Mouse (Mus musculus) left cerebral cortex, postnatal 25 days (tissue): ENCODE measurements around the gene Ano3. TPM values are rescaled to one million over a fixed set of nuclear protein-coding genes. Genes with fewer than 3 reads are reported as not detected.
"Not testable (repeated sequence)": the region's sequence is repeated elsewhere in the genome, so short reads cannot be mapped to it uniquely, and the experiment has no call there.

Source experiments
- DNase-seq, 2 experiments: peaks; one replicate each; pipeline ENCODE4 v3.0.0; 2022; ENCODE audit warnings: low spot score in 2 of 2, mixed read lengths in 1 of 2
- intact Hi-C: fragments of 180-260 bp; cut with DNase I; formaldehyde crosslinking; loops from one replicate; pipeline ENCODE4 v1.15.1; 2025
- total RNA-seq, 2 experiments: library from RNA; stranded (reverse); gene quantifications; 2 replicates each; pipeline ENCODE4 v1.2.3; 2021

The Ano3 gene
- 10 to 100 TPM; 61.3 to 78.5 TPM for total RNA-seq

DNA sequence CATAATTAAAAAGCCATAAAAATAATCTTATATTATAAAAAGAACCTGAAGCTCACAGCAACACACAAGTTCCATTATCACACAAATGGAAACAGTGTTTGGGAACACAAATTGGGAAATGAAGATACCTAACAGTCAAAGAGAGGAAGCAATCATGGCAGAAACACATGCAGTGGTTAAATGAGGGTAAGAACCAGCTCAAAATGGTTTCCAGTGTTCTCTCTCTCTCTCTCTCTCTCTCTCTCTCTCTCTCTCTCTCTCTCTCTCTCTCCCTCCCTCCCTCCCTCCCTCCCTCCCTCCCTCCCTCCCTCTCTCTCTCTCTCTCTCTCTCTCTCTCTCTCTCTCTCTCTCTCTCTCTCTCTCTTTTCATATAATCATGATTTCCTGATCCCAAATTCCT is at the start of gene Ano3:
Gene Ano3, minus strand, starts transcription at position 101 of the 400 bp plus-strand sequence.
- intact Hi-C loops: loop anchor here (5.0 kb wide), 1 partner anchor 54 kb away; no protein-coding TSS in a partner anchor
- DNase-seq: not testable (repeated sequence)

DNA sequence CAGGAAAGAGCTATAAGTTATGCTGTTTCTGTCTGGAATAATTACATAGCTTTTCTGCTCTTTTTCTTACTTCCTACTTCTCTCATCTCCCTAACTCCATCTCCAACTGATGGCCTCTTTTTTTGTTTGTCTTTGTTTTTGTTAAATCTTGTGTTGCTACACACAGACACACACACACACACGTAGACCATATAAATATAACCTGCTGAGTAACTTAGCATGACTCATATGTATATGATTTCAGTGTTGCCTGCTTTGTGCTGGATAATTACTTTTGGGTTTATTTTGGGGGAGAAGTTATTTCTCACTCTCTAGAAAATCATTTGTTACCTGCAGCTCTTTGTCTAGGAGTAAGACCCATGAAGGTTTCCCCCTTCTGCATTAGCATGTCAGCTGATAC is 39.3 kb upstream of the Ano3 start:
- no peak for DNase-seq
- intact Hi-C loops: loop anchor here (2.0 to 10.0 kb wide), 2 partner anchors 67 to 1225 kb away; no protein-coding TSS in a partner anchor

DNA sequence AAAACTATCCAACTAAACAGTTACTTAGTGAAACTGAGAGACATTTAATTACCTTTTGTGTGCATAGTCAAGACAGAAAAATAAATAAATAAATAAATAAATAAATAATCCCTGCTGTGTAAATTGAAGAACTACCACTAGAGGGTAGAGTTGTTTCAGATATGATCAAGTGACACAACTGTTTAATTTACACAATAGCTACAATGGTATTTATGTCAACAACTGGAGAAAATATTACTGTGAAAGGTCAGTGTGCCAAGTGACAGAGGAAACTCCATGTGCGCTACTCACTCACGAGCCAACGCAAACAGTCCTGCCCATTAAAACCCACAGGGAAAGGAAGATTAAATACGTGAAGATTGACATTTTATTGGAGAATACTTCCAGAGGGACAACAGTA is 38.8 kb upstream of the Ano3 start:
- intact Hi-C loops: loop anchor here (10.0 kb wide), 1 partner anchor 425 kb away; no protein-coding TSS in a partner anchor
- DNase-seq: no peak

DNA sequence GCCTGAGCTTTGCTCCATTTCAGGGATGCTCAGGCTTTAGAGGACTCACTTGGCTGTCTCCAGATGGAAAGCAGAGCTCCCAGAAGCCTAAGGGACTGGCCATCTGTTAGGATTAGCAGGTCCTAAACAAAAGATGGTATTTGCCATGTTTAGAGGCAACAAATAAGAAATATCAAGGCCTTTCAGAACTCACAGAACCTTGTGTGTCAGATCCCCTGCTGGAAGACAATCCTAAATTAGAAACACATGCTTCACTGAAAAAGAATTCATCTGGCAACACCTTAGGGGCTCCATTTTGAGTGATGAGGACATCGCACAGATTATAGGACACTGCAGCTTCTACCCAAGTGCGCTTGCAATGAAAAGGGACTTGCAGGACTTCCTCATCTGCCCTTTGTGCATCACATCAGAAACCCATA is 35.1 kb upstream of the Ano3 start:
- intact Hi-C loops: loop anchor here (10.0 kb wide), 1 partner anchor 421 kb away; no protein-coding TSS in a partner anchor
- DNase-seq: peak in 1 of 2 experiments; percentile 16

DNA sequence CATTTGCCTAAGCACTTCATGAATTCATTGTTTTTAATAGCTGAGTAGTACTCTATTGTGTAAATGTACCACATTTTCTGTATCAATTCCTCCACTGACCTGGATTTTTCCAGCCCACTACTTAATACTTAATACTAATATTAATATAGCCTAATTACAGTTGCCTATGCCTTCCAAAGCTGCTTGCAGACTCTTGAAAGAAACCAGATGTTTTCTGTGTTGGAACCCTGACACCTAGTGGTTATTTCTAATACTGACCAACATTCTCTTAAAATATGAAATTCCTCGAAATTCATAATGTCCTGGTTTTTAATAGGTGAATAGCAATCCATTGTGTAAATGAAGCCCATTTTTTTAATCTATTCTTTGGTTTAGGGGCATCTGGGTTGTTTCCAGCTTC is 31.0 kb upstream of the Ano3 start:
- peak in 1 of 2 experiments; percentile 40 for DNase-seq
- intact Hi-C loops: loop anchor here (2.0 to 10.0 kb wide), 3 partner anchors 319 to 749 kb away; no protein-coding TSS in a partner anchor

DNA sequence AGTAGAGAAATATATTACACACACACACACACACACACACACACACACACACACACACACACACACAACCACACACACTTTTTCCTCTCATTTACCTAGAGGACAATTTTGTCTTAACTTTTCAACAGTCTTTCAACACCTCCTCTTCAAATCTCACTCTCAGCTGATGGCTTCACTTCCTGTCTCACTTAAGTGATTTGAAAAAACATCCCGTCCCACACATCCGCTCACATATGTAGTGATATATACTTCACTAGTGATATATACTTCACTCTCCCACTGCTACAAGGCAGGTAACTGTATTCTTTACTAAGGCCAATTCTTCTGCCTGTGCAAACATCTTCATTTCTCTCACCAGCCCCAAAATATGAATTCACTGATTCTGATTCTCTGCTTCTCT is 28.9 kb upstream of the Ano3 start:
- intact Hi-C loops: loop anchor here (5.0 to 10.0 kb wide), 2 partner anchors 415 to 747 kb away; no protein-coding TSS in a partner anchor
- peak in 1 of 2 experiments; percentile 72 for DNase-seq

DNA sequence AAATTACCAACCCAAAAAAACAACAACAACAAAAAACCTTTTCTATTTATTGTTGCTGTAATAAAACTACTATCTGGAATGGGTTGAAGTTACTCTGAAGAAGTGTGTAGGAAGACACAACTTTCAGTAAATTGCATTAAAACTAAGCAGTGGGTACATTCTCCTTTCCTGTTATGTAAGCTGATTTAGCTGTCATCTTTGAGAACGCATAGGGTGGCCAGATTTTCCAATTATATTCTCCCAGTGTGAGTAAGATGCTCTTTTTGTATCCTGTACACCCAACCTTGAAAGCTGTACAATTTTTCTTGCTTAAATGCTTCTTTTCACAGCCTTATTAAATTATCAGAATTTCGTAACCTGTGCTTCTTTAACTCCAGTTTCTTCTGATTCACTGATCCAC is 26.1 kb upstream of the Ano3 start:
- peak in 1 of 2 experiments; percentile 38 for DNase-seq
- intact Hi-C loops: no loop called here

DNA sequence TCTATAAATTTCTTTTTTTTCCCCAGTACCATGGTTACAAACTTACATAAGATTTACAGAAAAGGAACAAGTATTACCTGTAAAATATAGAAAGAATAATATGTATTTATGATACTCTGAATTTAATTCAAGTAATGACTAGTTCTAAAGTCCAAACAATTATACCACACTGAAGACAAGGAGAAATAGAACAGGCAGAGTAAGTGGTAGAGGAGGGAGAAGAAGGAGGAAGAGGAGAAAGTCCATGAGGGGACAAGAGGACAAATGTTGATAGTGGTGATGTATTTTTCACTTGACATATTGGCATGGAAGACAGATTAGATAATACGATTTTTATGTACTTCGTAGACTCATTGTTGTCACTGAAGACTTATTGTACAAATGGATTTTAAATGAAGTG is 19.4 kb upstream of the Ano3 start:
- DNase-seq: no peak
- intact Hi-C loops: no loop called here

DNA sequence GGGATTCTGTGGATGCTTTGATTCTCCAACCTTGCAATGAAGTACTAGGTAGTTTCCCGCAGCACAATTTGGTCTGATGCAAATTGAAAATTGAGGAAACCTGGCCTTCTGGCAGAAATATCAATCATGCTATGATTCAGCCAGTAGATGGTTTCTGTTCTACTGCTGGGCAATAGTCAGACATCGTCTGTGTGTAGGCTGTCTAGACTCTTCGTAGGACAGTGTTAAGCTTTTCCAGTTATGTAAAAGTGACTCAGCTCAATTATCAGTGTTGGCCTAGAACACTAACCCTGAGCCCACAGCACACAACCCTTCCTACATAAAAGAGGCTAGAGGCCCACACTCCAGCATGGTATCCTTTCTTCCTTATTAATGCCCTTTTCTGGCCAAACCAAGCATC is 14.7 kb upstream of the Ano3 start:
- intact Hi-C loops: no loop called here

DNA sequence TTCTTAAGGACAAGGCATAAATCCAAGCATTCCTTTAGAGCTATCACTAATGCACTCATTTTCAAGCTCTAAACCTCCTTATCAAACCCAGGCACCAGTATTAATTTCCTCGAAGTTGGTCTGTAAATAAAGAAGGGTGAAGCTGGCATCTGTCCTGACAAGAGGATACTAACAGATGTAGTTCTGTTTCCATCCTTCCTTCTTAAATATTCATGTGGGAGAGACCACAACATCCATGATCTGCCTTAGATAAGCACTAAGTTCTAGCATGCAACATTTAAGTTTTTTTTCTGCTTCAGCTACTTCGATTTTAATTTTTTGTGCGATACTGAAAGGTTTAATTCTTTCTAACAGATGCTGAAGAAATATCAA is 305 bp downstream of the Ano3 start:
- intact Hi-C loops: loop anchor here (5.0 kb wide), 1 partner anchor 53 kb away; no protein-coding TSS in a partner anchor
- no peak for DNase-seq

More for the DNA sequence above, 14.7 kb upstream of the Ano3 start:
- no peak for DNase-seq

DNA sequence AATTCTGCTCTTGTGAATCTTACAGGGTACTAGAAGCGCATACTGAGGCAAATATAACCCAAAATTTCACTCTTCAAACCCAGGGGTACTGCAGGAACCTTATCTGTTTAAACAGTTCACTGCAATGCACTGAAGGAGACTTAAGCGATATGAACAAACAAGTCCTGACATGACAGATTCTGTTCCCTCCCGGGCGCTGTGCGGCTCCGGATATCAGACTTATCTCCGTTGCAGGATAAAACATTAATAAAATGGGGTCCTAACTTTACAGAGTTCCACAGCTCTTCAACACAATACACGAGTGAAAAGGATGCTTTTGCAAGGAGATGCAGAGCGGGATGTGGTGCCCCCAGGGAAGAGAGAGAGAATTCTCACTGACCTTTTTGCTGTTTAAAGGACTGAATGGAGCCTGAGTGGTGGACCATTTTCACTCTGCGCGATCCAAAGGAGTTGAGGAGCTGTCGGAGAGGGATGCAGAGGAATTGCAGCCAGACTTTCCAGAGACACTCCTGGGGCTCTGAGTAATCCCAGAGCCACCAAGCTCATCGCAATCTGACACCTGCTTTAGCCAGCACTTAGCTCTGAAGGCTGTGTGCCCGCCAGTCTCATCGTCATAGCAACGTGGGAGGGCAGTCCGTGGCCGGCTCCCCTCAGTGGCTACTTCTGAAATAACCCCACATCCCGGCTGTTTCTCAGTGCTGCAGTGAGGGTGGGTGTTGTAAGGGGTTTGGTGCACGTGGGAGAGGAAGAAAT is 868 bp downstream of the Ano3 start:
- intact Hi-C loops: loop anchor here (2.0 to 5.0 kb wide), 3 partner anchors 21 to 158 kb away; no protein-coding TSS in a partner anchor
- DNase-seq: peak; percentile 66 to 90

DNA sequence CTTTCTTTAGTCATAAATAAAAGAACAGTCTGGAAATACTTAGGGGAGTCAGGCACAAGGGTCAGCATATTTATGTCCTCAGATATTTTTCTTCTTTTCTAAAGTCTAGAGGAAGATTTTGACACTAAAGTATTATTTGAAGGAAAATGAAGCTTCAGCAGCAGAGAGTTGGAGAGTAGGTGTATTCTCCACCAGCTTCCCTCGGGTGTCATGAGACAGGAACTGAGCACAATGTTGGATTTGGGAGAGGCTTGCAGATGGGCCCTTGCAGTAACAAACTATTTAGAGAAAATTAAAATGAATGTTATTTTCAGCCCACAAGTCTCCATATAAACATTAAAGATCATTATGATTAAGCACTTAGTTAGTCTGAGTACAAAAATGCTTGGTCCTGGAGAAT is 5.6 kb downstream of the Ano3 start:
- DNase-seq: peak in 1 of 2 experiments; percentile 40
- intact Hi-C loops: loop anchor here (5.0 kb wide), 1 partner anchor 153 kb away; no protein-coding TSS in a partner anchor

DNA sequence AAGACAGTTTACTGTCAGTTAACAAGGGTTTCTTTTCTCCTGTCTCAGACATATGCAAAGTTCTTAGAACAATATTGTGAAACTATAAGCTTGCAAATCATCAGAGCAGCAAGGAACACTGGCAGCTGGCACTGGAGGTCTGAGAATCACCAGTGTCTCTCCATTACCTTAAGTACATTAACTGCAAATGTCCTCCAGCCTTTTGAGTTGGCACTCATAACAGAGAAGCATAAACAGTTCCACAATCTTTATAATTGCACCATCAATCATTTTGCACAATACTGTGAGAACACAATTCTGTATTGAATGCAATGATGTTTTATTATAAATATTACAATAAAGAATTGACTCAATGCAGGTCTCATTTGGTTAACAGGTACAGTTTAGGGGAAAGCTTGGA is 15.0 kb downstream of the Ano3 start:
- intact Hi-C loops: no loop called here
- no peak for DNase-seq

DNA sequence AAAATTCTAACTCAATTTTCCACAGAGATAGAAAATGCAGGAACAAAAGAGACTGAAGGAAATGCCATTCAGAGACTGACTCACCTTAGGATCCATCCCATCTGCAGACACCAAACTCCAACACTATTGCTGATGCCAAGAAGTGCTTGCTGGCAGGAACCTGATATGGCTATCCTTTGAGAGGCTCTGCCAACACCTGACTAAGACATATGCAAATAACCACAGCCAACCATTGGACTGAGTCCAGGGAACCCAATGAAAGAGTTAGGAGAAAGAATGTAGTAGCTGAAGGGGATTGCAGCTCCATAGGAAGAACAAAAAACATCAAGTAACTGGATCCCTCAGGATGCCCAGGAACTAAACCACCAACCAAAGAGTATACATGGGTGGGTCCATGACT is 21.6 kb downstream of the Ano3 start:
- intact Hi-C loops: loop anchor here (2.0 kb wide), 1 partner anchor 20 kb away; no protein-coding TSS in a partner anchor
- peak in 1 of 2 experiments; percentile 71 for DNase-seq

DNA sequence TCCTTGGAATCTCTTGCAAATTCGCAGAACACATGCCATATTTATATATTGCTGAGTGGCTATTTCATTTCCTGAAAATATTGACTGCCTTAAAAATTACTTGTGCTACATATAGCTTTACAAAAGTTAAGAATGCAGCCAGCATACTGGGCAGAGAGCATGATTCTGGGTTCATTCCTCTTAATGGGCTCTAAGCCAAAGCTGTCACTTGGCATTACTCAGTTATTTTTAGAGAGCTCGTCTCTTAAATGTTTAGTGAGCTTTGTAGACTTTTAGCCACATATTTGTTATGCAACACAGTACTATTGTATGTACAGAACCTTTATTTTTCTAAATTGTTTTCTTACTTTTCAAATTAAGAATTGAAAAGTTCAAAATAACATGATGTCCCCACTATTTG is 41.2 kb downstream of the Ano3 start:
- DNase-seq: no peak
- intact Hi-C loops: no loop called here

DNA sequence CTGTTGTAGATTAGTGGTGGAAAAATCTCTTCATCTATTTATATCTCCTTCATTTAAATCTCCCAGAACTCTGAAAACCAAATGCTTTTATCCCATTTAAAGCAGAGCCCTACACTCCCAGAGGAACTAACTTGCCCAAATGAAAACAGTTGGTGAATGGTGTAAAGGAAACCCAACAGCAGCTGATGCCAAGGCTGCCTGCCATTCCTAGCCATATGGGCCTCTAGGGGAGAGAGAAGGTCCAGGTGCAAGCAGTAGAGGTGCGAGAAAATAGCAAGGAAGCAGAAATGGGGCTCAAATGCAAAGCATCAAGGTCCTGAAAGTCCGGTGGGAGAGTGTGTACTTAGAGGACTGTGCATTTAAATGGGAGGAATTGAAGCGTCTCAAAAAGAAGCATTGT is 44.2 kb downstream of the Ano3 start:
- DNase-seq: peak in 1 of 2 experiments; percentile 50
- intact Hi-C loops: no loop called here

DNA sequence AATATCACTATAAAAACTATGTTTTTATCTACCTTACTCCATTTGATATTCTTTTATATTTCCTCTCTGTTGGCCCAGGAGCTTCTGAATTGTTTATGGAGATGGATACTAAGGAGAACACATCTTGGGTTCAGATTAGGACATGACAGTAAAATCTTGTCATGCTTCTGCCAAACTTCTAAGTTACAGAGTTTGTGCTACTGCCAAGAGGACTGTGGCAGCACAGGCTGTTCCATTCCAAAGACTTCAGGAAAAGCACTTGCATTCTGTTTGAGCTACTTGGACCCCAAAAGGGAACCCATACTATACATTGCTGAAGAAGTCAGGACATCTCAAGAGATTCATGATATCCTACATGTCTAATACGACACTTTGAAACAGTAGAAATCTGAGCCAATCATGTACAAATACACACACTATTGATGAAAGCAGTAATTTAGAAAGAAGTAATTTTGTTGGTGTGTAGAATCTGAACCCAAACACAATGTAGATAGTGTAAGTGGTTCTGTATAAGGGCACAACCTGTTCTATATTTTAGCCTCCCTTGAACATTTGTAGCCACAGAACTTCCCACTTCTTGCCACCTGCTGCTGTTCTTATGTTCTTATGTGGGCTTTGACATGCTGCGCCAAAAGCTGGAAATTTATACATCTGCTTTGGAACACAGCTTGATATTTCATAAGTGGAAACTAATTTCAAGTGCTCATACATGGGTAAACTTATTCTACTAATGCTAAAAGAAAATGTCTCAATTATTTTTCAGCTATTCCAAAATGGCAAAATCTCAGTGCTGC is 54.0 kb downstream of the Ano3 start:
- DNase-seq: peak in 1 of 2 experiments; percentile 65
- intact Hi-C loops: loop anchor here (5.0 kb wide), 1 partner anchor 56 kb away; the partner anchor contains the start of gene Ano3

DNA sequence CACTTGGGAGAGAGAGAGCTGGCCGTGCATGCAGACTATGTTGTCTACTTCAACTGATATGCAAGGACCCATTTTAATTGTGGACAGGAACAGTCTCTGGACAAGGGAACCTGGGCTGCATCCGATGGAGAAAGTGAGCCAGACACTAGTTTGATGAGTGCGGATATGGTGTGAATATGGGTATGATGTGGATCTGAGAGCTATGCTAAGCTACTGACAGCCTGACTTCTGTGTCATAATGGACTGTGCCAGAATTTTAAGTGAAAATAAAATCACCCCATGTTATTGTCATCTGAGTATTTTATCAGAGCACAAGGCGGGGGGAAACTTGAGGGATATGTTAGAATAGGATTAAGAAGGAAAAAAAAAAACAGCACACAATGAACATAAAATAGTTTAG is 79.1 kb downstream of the Ano3 start:
- DNase-seq: no peak
- intact Hi-C loops: no loop called here

DNA sequence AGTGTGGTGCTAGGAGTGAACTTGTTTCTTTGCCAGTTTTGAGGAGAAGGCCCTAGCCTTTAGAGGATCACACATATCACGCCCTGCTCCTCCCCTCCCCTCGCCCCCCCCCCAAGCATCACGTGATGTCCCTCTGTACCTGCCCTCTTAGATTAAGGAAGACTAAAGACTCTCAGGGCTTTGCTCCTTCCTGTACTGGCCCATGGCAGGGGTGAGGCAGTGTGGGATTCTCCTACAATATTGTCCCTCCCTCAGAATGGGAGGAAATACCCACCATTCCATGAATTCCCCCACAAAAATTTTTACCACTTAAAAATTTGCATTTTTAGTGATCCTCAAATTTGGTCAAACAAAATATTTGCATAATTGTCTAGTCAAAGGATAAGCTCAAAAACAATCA is 85.1 kb downstream of the Ano3 start:
- DNase-seq: no peak

DNA sequence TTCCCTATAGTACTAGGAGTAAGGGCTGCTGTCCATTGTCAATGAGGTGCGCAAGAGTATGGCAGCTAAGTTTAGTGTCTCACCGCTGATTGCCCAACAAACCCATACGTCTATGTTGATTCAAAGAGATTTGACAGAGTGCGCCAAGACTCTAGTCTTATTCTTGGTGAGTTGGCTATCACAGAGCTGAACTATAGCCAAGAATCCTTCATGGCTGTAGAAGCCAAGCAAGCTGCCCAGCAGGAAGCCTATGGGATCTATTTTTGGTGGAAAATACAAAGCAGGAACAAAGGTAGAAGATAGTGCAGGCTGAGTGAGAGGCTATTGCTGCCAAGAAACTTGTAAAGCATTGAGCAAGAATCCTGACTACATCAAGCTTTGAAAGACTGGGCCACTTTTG is 87.3 kb downstream of the Ano3 start:
- DNase-seq: no peak
- intact Hi-C loops: no loop called here

More for the DNA sequence above, 85.1 kb downstream of the Ano3 start:
- intact Hi-C loops: no loop called here
